Mouse (Mus musculus) retina, adult 2 months (tissue): Measurements from ENCODE around the gene Pdk1.

Experiments used
- DNase-seq: peaks from one replicate; pipeline ENCODE4 v3.0.0-alpha.2; 2012; ENCODE audit warnings: low read depth, low spot score

Pdk1 gene

DNA sequence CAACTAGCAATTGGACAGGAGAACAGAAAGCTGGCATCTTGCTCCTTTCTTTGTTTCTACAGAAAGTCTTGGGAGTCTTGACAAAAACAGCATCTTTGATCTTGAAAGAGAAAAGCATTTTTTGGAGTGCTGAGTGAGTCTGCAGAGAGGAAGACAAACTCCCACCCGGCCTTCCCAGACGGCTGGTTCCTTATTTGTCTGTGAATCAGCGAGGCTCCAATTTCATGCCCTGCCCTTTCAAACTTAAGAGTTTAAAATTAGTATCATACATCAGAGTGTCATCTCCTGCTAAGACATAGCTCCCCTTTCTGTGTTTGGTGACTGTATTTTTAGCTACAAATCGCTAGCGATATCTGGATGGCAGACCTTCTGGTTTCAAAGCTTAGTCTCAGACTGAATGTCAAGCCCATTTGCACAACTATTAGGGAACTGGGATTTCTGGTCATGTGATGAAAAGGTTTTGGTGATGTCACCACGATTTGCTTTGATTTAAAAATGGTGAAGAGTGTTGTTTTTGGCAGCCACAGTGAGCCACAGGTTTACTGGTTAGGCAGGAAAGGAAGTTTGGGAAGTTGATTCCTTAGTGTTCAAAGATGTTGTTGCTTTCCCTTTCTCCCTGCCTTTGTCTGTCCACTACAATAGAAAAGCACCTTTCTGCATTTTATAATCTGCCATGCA is 65.8 kb downstream of the Pdk1 start:
- DNase-seq: no peak

DNA sequence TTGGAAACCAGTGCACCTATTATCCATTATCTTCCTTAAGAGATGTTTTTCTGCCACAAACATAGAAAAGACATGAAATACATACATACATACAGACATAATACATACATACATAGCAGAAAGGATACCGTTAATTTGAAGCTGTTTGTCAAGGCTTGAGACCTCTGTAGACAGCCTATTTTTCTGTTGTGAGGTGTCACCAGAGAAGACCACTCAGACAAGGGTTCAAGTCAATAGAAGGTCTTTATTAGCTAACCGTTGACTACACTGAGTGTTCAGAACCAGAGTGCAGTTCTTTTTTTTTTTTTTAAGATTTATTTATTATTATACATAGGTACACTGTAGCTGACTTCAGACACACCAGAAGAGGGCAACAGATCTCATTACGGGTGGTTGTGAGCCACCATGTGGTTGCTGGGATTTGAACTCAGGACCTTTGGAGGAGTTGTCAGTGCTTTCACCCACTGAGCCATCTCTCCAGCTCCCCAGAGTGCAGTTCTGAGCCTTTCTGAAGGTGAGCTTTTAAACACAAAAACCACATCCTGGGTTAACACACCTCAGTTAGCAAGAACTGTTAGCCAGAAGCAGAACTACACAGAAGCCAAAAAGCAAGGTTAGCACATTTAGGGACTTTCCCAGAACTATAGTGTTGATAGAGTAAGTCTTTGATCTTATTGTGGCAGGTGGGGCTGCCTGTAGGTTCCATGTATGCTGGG is 68.1 kb downstream of the Pdk1 start:
- DNase-seq: no peak

DNA sequence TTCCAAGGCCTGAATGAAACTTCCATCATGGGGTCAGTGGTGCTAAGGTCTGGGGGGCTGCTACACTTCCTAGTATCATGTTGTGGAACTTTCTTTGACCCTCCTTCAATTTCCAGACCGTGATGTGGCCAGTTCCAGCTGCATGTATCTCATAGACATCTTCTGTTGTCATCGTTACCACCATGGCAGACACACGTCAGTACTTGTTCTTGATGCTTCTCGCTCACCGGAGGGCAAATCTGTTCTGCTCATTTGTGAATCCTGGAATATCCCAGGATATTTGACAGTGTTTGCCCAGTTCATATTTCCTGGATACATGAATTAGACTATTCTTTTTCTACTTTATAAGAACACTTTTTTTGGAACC is 68.7 kb downstream of the Pdk1 start:
- no peak for DNase-seq

GRCm38 (mm10) chr2:71951212-71951611 is 78.2 kb downstream of the Pdk1 start:
- no peak for DNase-seq
